Mouse (Mus musculus) liver, embryonic 14.5 days (tissue): Measurements from ENCODE around the gene Sys1.

Experiments used
- CTCF ChIP-seq: IDR thresholded peaks from 2 replicates; pipeline ENCODE4 v1.5.1; 2016; ENCODE audit warnings: antibody characterized with exemption, low read depth, control low read depth
- EP300 ChIP-seq: IDR thresholded peaks from 2 replicates; pipeline ENCODE4 v1.6.1; 2016; ENCODE audit warnings: antibody characterized with exemption, low read depth

- no peak for TF ChIP-seq CTCF
- no peak for TF ChIP-seq EP300
These were observed 33.9 kb upstream of the Sys1 start for GRCm38 (mm10) chr2:164422675-164423393.
